Comparison of ENCODE assay signal across 18 mouse cellular contexts in genomic region chr19:25111591-25112233, GRCm38 (mm10).
DNase-seq lines count a peak whose midpoint lies in the region; ATAC-seq and TF ChIP-seq lines count a peak whose summit lies in the region.
"Had no signal": no experiment of that assay in that cellular context is flagged by ENCODE, and none has a peak within 500 bp of the region (broad histone marks: within the 10 kb centered on the region; RNA-seq: fewer than 3 reads in every experiment).

No protein-coding gene starts in this region.

- no peak overlapping the region for H3K27ac ChIP-seq in heart, embryonic 13.5 days (replicated peaks)
- H3K27ac ChIP-seq in midbrain, embryonic 14.5 days (replicated peaks; ENCODE audit: low read depth, low read length), result no peak overlapping the region
- no peak overlapping the region for H3K27ac ChIP-seq in midbrain, embryonic 16.5 days (ENCODE audit: low read length)
- no peak overlapping the region for H3K27ac ChIP-seq in stomach, postnatal 0 days (replicated peaks)
- H3K27ac ChIP-seq: midbrain, embryonic 12.5 days had no signal

- H3K4me3 ChIP-seq in heart, embryonic 13.5 days, result no peak overlapping the region
- H3K4me3 ChIP-seq in midbrain, embryonic 14.5 days (replicated peaks; ENCODE audit: low read depth, low read length), result no peak overlapping the region
- no peak overlapping the region for H3K4me3 ChIP-seq in midbrain, embryonic 16.5 days (ENCODE audit: low read depth, low read length)
- no peak overlapping the region for H3K4me3 ChIP-seq in stomach, postnatal 0 days (ENCODE audit: low read depth, low read length)
- H3K4me3 ChIP-seq: erythroblast, embryonic 14.5 days; midbrain, embryonic 12.5 days had no signal

- H3K36me3 ChIP-seq in heart, embryonic 13.5 days, result no peaks in the 10 kb centered on the region
- H3K36me3 ChIP-seq in midbrain, embryonic 14.5 days (ENCODE audit: control insufficient read depth, insufficient read depth, low read length), result no peaks in the 10 kb centered on the region
- no peaks in the 10 kb centered on the region for H3K36me3 ChIP-seq in midbrain, embryonic 16.5 days (ENCODE audit: control insufficient read depth, insufficient read depth, low read length)
- H3K36me3 ChIP-seq in stomach, postnatal 0 days (ENCODE audit: control insufficient read depth, insufficient read depth, low read length), result no peaks in the 10 kb centered on the region
- H3K36me3 ChIP-seq: midbrain, embryonic 12.5 days had no signal

- TF ChIP-seq EP300 in stomach, postnatal 0 days (optimal IDR thresholded peaks at IDR 0.05), result no peak

- intact Hi-C loops in gastrocnemius, postnatal 36 days (cut with DNase I), result no loop called here

- H3K9ac ChIP-seq in heart, embryonic 13.5 days, result 0 out of 2 replicates have a peak overlapping the region, but pooled peaks have one; percentile 2
- H3K9ac ChIP-seq in midbrain, embryonic 14.5 days (replicated peaks; ENCODE audit: low read length), result no peak overlapping the region
- no peak overlapping the region for H3K9ac ChIP-seq in midbrain, embryonic 16.5 days (ENCODE audit: low read depth, low read length)
- H3K9ac ChIP-seq in stomach, postnatal 0 days (ENCODE audit: low read length), result no peak overlapping the region
- H3K9ac ChIP-seq: midbrain, embryonic 12.5 days had no signal

- peak overlapping the region; percentile 42 for H3K4me2 ChIP-seq in heart, embryonic 13.5 days
- H3K4me2 ChIP-seq in midbrain, embryonic 14.5 days (ENCODE audit: low read length), result no peak overlapping the region
- H3K4me2 ChIP-seq in midbrain, embryonic 16.5 days (ENCODE audit: low read length), result no peak overlapping the region
- no peak overlapping the region for H3K4me2 ChIP-seq in stomach, postnatal 0 days (replicated peaks; ENCODE audit: low read depth)
- H3K4me2 ChIP-seq: midbrain, embryonic 12.5 days had no signal

- peaks cover 13% of the 10 kb centered on the region for H3K4me1 ChIP-seq in heart, embryonic 13.5 days
- H3K4me1 ChIP-seq in midbrain, embryonic 14.5 days (ENCODE audit: control insufficient read depth, insufficient read depth, low read length), result no peaks in the 10 kb centered on the region
- no peaks in the 10 kb centered on the region for H3K4me1 ChIP-seq in midbrain, embryonic 16.5 days (ENCODE audit: control insufficient read depth, insufficient read depth, low read length)
- H3K4me1 ChIP-seq in stomach, postnatal 0 days (replicated peaks; ENCODE audit: control insufficient read depth, insufficient read depth), result no peaks in the 10 kb centered on the region
- H3K4me1 ChIP-seq: midbrain, embryonic 12.5 days had no signal

- no peaks in the 10 kb centered on the region for H3K27me3 ChIP-seq in heart, embryonic 13.5 days (replicated peaks)
- no peaks in the 10 kb centered on the region for H3K27me3 ChIP-seq in midbrain, embryonic 14.5 days (ENCODE audit: control insufficient read depth, insufficient read depth, low read length)
- no peaks in the 10 kb centered on the region for H3K27me3 ChIP-seq in midbrain, embryonic 16.5 days (ENCODE audit: control insufficient read depth, insufficient read depth, low read depth, low read length)
- H3K27me3 ChIP-seq in stomach, postnatal 0 days (ENCODE audit: control insufficient read depth, insufficient read depth, low read length), result no peaks in the 10 kb centered on the region
- H3K27me3 ChIP-seq: CH12.LX; midbrain, embryonic 12.5 days had no signal

- ATAC-seq in heart, embryonic 13.5 days (ENCODE audit: extremely low read depth, insufficient number of reproducible peaks, low FRiP score, low TSS enrichment), result no peak
- ATAC-seq in midbrain, embryonic 14.5 days (ENCODE audit: low FRiP score, low TSS enrichment), result no peak
- ATAC-seq in midbrain, embryonic 16.5 days, result no peak
- ATAC-seq in stomach, postnatal 0 days (ENCODE audit: low FRiP score, low TSS enrichment), result no peak
- ATAC-seq: forebrain, embryonic 14.5 days had no signal

- no peak for TF ChIP-seq CTCF in stomach, postnatal 0 days (IDR thresholded peaks at IDR 0.05; ENCODE audit: low read depth)

- WGBS in heart, embryonic 13.5 days, result 47% methylated on average over 18 of the region's 18 CpGs
- 51% methylated on average over 18 of the region's 18 CpGs for WGBS in midbrain, embryonic 14.5 days
- WGBS in midbrain, embryonic 16.5 days, result 55% methylated on average over 18 of the region's 18 CpGs
- WGBS in stomach, postnatal 0 days, result 62% methylated on average over 18 of the region's 18 CpGs

- no peak for DNase-seq in heart, adult 9 months (ENCODE audit: low spot score in 2 of 2)
- DNase-seq in kidney, adult 18-20 months, result peak; percentile 18
- DNase-seq in kidney, postnatal 10 days, result no peak
- DNase-seq in midbrain, embryonic 14.5 days, result peak; percentile 7
- DNase-seq in stomach, postnatal 0 days (ENCODE audit: low spot score), result peak; percentile 26
- no peak for DNase-seq in gastrocnemius, postnatal 36 days
- DNase-seq: adrenal gland, postnatal 14 days; cerebellum, adult 8-10 months; lung, adult 2 months; lung, postnatal 36 days; right cerebral cortex, adult 18-20 months; thymus, adult 2 months had no signal

- no peaks in the 10 kb centered on the region for H3K9me3 ChIP-seq in heart, embryonic 13.5 days
- H3K9me3 ChIP-seq in midbrain, embryonic 14.5 days (ENCODE audit: control insufficient read depth, low read length), result no peaks in the 10 kb centered on the region
- no peaks in the 10 kb centered on the region for H3K9me3 ChIP-seq in midbrain, embryonic 16.5 days (replicated peaks; ENCODE audit: control insufficient read depth, low read length, poor library complexity, severe bottlenecking)
- H3K9me3 ChIP-seq in stomach, postnatal 0 days (ENCODE audit: control insufficient read depth, low read length), result no peaks in the 10 kb centered on the region
- H3K9me3 ChIP-seq: midbrain, embryonic 12.5 days had no signal

Comparison
In these comparisons a context has a peak if more than half of its experiments do, and no peak if none do; other contexts are left out.
1. DNase-seq: peak in kidney, adult 18-20 months (single experiment), midbrain, embryonic 14.5 days (single experiment) and stomach, postnatal 0 days (single experiment); none in heart, adult 9 months (0 of 2), kidney, postnatal 10 days (single experiment) and gastrocnemius, postnatal 36 days (0 of 2).